ENCODE assay signal across 19 mouse cellular contexts in genomic region chr4:127194477-127195269, GRCm38 (mm10). TPM values are rescaled to one million over a fixed set of nuclear protein-coding genes. Genes with fewer than 3 reads are reported as not detected.
DNase-seq lines count a peak whose midpoint lies in the region; ATAC-seq lines count a peak whose summit lies in the region.
"Had no signal": no experiment of that assay in that cellular context is flagged by ENCODE, and none has a peak within 500 bp of the region (broad histone marks: within the 10 kb centered on the region; RNA-seq: fewer than 3 reads in every experiment).

No protein-coding gene starts in this region.

- intact Hi-C loops in left cerebral cortex, postnatal 4 days (cut with DNase I), result no loop called here
- intact Hi-C loops in heart, postnatal 25 days (cut with DNase I), result no loop called here

- H3K27me3 ChIP-seq in hindbrain, embryonic 16.5 days (replicated peaks; ENCODE audit: control insufficient read depth, insufficient read depth, low read length), result no peaks in the 10 kb centered on the region
- no peaks in the 10 kb centered on the region for H3K27me3 ChIP-seq in forebrain, embryonic 16.5 days (replicated peaks; ENCODE audit: control insufficient read depth, insufficient read depth, low read length)
- H3K27me3 ChIP-seq: liver, embryonic 13.5 days; neural tube, embryonic 15.5 days had no signal

- 0 out of 2 replicates have a peak overlapping the region, but pooled peaks have one; percentile 9 for H3K27ac ChIP-seq in hindbrain, embryonic 16.5 days (ENCODE audit: low read depth, low read length)
- H3K27ac ChIP-seq in forebrain, embryonic 16.5 days (ENCODE audit: low read length), result no peak overlapping the region
- H3K27ac ChIP-seq: heart, embryonic 15.5 days; limb, embryonic 12.5 days; liver, embryonic 13.5 days; neural tube, embryonic 15.5 days had no signal

- 64% methylated on average over 25 of the region's 25 CpGs for WGBS in hindbrain, embryonic 16.5 days
- 80% methylated on average over 23 of the region's 25 CpGs for WGBS in forebrain, embryonic 16.5 days

- 0 out of 2 replicates have a peak, but pooled peaks have one; percentile 37 for ATAC-seq in erythroid progenitor cell, adult 5-6 weeks (replicated peaks; ENCODE audit: low FRiP score, poor library complexity, severe bottlenecking)
- no peak for ATAC-seq in hindbrain, embryonic 16.5 days
- ATAC-seq in forebrain, embryonic 16.5 days, result no peak

- H3K4me1 ChIP-seq in hindbrain, embryonic 16.5 days (ENCODE audit: control insufficient read depth, insufficient read depth, low read depth, low read length), result peaks cover 16% of the 10 kb centered on the region
- H3K4me1 ChIP-seq in forebrain, embryonic 16.5 days (replicated peaks; ENCODE audit: control insufficient read depth, insufficient read depth, low read length), result peaks cover 12% of the 10 kb centered on the region
- H3K4me1 ChIP-seq: liver, embryonic 13.5 days had no signal

- H3K4me2 ChIP-seq in hindbrain, embryonic 16.5 days (ENCODE audit: low read length), result no peak overlapping the region
- no peak overlapping the region for H3K4me2 ChIP-seq in forebrain, embryonic 16.5 days (ENCODE audit: low read length)
- H3K4me2 ChIP-seq: heart, embryonic 15.5 days; limb, embryonic 12.5 days; liver, embryonic 13.5 days; neural tube, embryonic 15.5 days had no signal

- no peak overlapping the region for H3K4me3 ChIP-seq in hindbrain, embryonic 16.5 days (ENCODE audit: low read length)
- H3K4me3 ChIP-seq in forebrain, embryonic 16.5 days (replicated peaks; ENCODE audit: low read length), result no peak overlapping the region
- H3K4me3 ChIP-seq: erythroblast, embryonic 14.5 days; heart, embryonic 15.5 days; left cerebral cortex, adult 2 months; limb, embryonic 12.5 days; liver, embryonic 13.5 days; neural tube, embryonic 15.5 days had no signal

- no peak overlapping the region for H3K9ac ChIP-seq in hindbrain, embryonic 16.5 days (ENCODE audit: low read depth, low read length)
- no peak overlapping the region for H3K9ac ChIP-seq in forebrain, embryonic 16.5 days (replicated peaks; ENCODE audit: low read depth, low read length)
- H3K9ac ChIP-seq: heart, embryonic 15.5 days; limb, embryonic 12.5 days; liver, embryonic 13.5 days; neural tube, embryonic 15.5 days had no signal

- H3K36me3 ChIP-seq in hindbrain, embryonic 16.5 days (ENCODE audit: control insufficient read depth, insufficient read depth, low read length), result peaks cover 8% of the 10 kb centered on the region; the same call in 1 of the 2 replicates
- no peaks in the 10 kb centered on the region for H3K36me3 ChIP-seq in forebrain, embryonic 16.5 days (ENCODE audit: control insufficient read depth, insufficient read depth)
- H3K36me3 ChIP-seq: heart, embryonic 15.5 days; limb, embryonic 12.5 days; liver, embryonic 13.5 days had no signal

- no peaks in the 10 kb centered on the region for H3K9me3 ChIP-seq in hindbrain, embryonic 16.5 days (ENCODE audit: control insufficient read depth, low read length)
- H3K9me3 ChIP-seq in forebrain, embryonic 16.5 days (ENCODE audit: control insufficient read depth, low read length), result no peaks in the 10 kb centered on the region
- H3K9me3 ChIP-seq: heart, embryonic 15.5 days; limb, embryonic 12.5 days; liver, embryonic 13.5 days; neural tube, embryonic 15.5 days had no signal

- DNase-seq in cerebellum, postnatal 10 days, result peak; percentile 75 to 87
- DNase-seq in cerebellum, postnatal 36 days, result no peak
- DNase-seq in left cerebral cortex, postnatal 4 days, result peak; percentile 76
- no peak for DNase-seq in left cerebral cortex, adult 8-10 months (ENCODE audit: low spot score in 2 of 2)
- DNase-seq in heart, postnatal 25 days (ENCODE audit: low spot score), result no peak
- DNase-seq: adrenal gland, adult 2 months; heart, adult 11 months; kidney, adult 2 months; kidney, postnatal 14 days; liver, embryonic 13.5 days had no signal

RNA-seq across cellular contexts. Expression of gene Dlgap3, which starts 25.7 kb away (rescaled TPM):
- 100 to 1,000 TPM; 111 to 125 TPM for total RNA-seq in left cerebral cortex, postnatal 4 days (2021)
- total RNA-seq in left cerebral cortex, adult 8-10 months (2022), result 100 to 1,000 TPM; 313 to 384 (median 344) TPM
- not detected in 2 replicates for total RNA-seq in erythroid progenitor cell, adult 5-6 weeks (2015; ENCODE audit: low replicate concordance)
- total RNA-seq in erythroid progenitor cell, adult 5-6 weeks (2017; ENCODE audit: low replicate concordance), result not detected in 2 replicates
- 21.0 and 22.3 TPM in 2 replicates for polyA plus RNA-seq in hindbrain, embryonic 16.5 days (2015; fragmentation: Nextera tagmentation; extraction: Ambion mirVana)
- polyA plus RNA-seq in forebrain, embryonic 16.5 days (2015; fragmentation: Nextera tagmentation; extraction: Ambion mirVana), result 7.7 and 8.3 TPM in 2 replicates
- total RNA-seq in heart, postnatal 25 days (2021), result under 1 TPM; 0.10 to 0.48 TPM
- total RNA-seq: megakaryocyte progenitor cell, adult 5-6 weeks had no signal
- polyA plus RNA-seq: erythroblast, embryonic 14.5 days had no signal

RNA-seq across cellular contexts. Expression of gene Smim12, which starts 48.9 kb away (rescaled TPM):
- total RNA-seq in left cerebral cortex, postnatal 4 days (2021), result 10 to 100 TPM; 27.1 to 29.3 TPM
- total RNA-seq in left cerebral cortex, adult 8-10 months (2022), result 10 to 100 TPM; 56.2 to 58.6 (median 58.4) TPM
- total RNA-seq in erythroid progenitor cell, adult 5-6 weeks (2015; ENCODE audit: low replicate concordance), result 3.8 and 4.0 TPM in 2 replicates
- 7.1 and 11.1 TPM in 2 replicates for total RNA-seq in erythroid progenitor cell, adult 5-6 weeks (2017; ENCODE audit: low replicate concordance)
- polyA plus RNA-seq in hindbrain, embryonic 16.5 days (2015; fragmentation: Nextera tagmentation; extraction: Ambion mirVana), result 61.4 and 61.6 TPM in 2 replicates
- 49.3 and 52.8 TPM in 2 replicates for polyA plus RNA-seq in forebrain, embryonic 16.5 days (2015; fragmentation: Nextera tagmentation; extraction: Ambion mirVana)
- total RNA-seq in heart, postnatal 25 days (2021), result 10 to 100 TPM; 49.2 to 50.6 TPM

Comparison
In these comparisons a context has a peak if more than half of its experiments do, and no peak if none do; other contexts are left out.
1. DNase-seq: peak in cerebellum, postnatal 10 days (2 of 2) and left cerebral cortex, postnatal 4 days (single experiment); none in cerebellum, postnatal 36 days (0 of 2), left cerebral cortex, adult 8-10 months (0 of 2) and heart, postnatal 25 days (single experiment).
2. RNA of gene Dlgap3, which starts 25.7 kb away (total RNA-seq): 313 to 384 TPM in left cerebral cortex, adult 8-10 months and 111 to 125 TPM in left cerebral cortex, postnatal 4 days; 0.10 to 0.48 TPM in heart, postnatal 25 days and not detected in erythroid progenitor cell, adult 5-6 weeks; every median in the first group is over 10 times any median in the second.